Mouse (Mus musculus) CD4-positive, CD25-positive, alpha-beta regulatory T cell, adult 2 months (primary cell): ENCODE data around the gene Car4.
A peak's percentile ranks its signal among the peaks of the same experiment; 100 is the strongest.

ENCODE experiments used
- DNase-seq: peaks from one replicate; pipeline ENCODE4 v3.0.0-alpha.2; 2012; ENCODE audit warnings: low read depth, low spot score

Gene Car4

DNA sequence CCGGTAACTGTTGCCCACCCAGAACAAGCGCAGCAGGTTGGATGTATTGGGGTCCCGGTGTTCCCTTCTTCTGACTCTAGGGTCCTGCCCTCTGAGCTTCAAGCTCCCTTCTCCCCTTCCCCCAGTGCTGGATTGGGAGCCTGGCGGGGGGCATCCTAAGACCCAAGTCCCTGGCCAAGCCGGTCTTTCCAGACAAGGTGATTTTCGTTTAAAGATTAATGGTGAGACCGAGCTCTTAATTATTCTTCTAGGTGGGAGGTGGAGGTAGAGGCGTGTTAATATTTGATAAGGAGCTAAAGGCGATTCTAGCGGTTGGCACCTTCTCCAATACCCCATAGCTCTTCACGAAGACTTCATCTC is 665 bp downstream of the Car4 start:
- no peak for DNase-seq

DNA sequence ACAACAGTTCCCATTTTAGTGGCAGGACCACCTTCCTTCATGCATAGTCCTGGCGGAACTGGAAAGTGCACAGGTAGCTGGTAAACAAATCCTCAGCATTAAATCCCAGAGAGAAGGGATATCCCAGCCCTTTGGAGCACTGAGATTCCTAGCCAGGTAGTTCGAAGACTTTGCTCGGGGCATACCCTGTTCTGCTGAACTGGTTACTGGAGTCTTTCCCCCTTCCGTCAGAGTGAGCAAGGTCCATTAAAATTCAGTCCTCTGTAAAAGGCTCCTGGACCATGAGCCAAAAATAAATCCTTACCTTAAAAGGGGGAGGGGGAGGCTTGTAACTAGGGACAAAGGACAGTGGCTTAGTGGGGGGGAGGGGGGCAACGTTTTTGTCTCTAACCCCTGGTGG is 1.6 kb downstream of the Car4 start:
- no peak for DNase-seq

DNA sequence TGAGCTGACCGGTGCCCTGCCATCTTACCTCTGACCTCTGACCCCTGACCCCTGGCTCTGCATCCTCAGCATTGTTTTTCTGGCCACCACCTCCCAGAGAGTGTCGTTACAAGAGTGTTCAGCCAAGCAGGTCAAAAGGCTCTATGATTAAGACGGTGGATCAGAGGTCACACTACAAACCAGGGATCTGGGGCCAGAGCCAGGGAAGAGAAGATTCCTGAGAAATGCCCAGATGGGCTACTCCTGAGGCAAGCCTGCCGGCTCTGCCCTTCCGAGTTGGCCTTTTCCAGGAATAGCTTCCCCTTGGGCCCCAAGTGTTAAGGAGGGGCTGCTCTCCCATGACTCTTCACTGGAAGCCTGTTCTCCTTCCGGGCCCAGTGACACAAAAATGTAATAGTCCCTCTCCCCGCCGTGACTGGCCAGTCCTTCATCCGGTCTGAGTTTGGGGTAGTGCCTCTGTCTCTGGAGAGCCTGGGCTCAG is 2.2 kb downstream of the Car4 start:
- no peak for DNase-seq

GRCm38 (mm10) chr11:84960291-84960690 is 2.7 kb downstream of the Car4 start:
- DNase-seq = no peak

GRCm38 (mm10) chr11:84960780-84961179 is 3.2 kb downstream of the Car4 start:
- DNase-seq = no peak

GRCm38 (mm10) chr11:84961571-84961970 is 4.0 kb downstream of the Car4 start:
- DNase-seq = no peak

GRCm38 (mm10) chr11:84962536-84962935 is 5.0 kb downstream of the Car4 start:
- no peak for DNase-seq

DNA sequence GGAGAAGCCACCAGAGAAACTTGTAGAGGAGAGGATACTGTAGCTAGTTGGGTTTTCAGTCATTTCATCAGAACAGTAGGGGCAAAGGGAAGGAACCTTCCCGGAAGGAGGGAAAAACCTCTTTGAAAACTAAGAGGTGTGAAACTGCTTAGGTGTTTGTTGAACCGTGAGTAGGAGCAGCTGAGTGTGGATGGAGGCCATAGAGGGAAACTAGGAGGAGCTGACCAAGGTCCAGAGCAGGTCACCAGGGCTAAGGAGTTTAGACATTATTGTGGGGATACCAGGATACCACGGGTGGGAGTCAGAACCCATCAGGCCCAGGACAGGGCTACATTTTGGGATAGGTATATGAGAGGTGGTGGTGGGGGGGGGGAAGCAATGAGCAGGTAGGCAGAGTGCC is 6.0 kb downstream of the Car4 start:
- DNase-seq = no peak

DNA sequence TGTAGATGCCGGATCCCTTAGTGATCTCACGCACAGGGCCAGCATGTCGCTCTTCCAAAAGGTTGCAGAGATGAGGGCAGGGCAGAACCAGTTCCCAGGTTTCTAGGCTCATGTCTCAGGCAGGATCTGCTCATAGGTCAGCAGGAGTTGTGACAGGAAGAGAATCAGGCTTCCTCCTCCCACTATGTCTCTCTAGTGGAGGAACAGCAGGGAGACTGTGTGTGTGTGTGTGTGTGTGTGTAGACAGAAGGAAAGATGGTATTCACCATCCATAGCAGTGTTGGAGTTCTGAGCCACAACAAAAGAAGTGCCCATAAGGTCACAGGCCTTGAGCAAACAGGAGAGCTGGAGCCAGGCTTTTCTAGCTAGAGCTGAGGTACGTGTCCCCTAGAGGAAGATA is 9.1 kb downstream of the Car4 start:
- no peak for DNase-seq

- no peak for DNase-seq
Observed at GRCm38 (mm10) chr11:84967113-84967512, 9.5 kb downstream of the Car4 start.

DNA sequence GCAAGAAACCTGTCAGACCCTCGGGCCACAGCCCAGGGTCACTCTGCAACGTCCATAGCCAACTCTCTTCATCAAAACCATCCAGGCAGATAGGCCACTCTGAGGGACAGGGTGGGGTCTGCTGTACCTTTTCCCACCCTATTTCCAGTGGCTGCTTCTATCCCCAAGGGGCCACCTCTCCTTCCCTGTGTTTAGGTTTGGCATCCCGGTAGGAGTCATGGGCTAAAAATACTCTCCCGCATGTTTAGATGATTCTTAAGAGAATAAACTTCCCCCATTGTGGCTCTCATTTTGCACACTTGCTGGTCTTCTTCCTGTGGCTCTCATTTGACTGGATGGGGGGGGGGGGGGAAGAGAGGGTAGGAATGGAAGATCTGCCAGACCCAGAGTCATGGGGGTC is 10.7 kb downstream of the Car4 start:
- DNase-seq = no peak

- no peak for DNase-seq
Observed at GRCm38 (mm10) chr11:84968775-84969174, 11.2 kb downstream of the Car4 start.

- no peak for DNase-seq
Observed at GRCm38 (mm10) chr11:84972067-84972466, 14.5 kb downstream of the Car4 start.

GRCm38 (mm10) chr11:84973661-84974060 is 16.1 kb downstream of the Car4 start:
- DNase-seq = no peak

DNA sequence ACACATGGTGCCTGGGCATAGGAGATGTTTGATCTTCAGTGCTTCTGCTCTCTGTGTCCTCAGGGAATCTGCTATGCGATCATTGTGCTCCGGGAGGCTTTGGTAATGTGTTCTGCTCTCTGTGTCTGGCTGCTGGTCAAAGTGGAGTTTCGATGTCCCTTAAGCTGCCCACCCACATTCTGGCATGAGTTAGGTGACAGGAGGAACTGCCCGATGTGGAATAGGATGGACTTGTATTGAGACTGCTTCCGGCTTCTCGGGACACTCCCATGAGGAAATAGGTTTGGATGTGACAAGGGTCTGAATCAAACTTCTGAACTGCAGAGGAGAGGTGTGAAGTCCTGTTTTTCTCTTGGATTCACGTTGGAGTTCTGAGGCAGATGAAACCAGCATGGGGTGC is 17.0 kb downstream of the Car4 start:
- no peak for DNase-seq

GRCm38 (mm10) chr11:84976706-84977105 is 19.1 kb downstream of the Car4 start:
- DNase-seq = no peak

GRCm38 (mm10) chr11:84977385-84977952 is 19.9 kb downstream of the Car4 start:
- DNase-seq = no peak

DNA sequence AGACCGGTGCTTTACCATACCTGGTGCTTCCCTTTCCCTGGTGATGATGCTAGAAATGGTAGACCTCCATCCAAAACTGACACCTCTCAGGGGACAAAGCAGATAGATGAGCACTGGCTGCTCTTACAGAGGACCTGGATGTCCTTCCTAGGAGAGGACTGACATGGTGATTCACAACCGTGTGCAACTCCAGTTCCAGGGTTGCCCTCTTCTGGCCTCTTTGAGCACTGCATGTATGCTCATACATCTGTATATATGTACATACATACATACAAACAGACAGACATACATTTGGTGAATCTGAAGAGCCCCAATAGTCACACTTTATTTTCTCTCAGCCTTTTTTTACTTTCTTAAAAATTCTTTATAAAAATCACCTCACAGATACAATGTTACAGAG is 20.5 kb downstream of the Car4 start:
- peak; percentile 13 for DNase-seq

- no peak for DNase-seq
Observed at GRCm38 (mm10) chr11:84979351-84979750, 21.8 kb downstream of the Car4 start.

DNA sequence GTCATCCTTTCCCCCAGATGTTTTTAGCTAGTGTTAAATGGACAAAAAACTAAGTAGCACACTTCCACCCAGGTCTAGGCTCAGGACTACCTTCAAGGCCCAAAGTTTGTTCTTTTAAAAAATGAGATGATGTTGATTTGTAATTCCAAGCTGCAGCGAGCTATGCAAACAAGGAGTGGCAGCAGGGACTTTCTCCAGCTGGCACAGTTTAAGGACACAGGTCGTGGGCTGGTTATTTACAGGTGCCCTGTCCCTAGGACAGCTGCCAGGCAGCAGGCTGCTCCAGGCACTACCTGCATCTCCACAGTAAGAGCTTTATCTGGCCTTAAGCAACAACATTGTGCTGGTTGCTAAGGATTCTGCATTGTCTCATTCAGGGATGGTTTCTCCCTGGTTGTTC is 23.1 kb downstream of the Car4 start:
- no peak for DNase-seq

GRCm38 (mm10) chr11:84985421-84985820 is 27.8 kb downstream of the Car4 start:
- no peak for DNase-seq

DNA sequence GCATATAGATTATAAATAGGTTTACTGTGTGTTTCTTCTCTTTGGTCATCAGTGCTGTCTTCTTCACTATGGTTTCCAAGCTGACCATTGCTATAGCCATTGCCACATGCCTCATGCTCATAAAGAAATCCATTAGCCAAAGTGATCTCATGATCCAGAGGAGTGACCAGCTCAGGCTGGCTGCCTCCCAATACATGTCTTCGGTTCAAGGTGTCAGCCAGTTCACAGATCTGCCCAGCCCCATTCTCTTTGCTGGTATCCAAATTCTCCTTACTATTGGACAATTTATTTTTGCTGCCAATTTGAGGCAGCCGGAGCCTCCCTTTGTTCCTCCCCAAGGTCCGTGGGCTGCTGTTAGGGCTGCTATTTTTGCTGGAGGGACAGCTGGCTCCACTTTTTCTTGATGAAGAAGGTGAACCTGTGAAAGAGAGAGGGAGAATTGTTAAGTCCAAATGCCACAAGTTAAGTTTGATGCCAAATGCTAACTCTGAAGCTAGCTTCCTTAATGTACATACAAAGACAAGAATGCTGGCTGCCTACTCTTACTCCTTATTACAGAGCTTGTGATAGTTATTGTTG is 30.8 kb downstream of the Car4 start:
- no peak for DNase-seq

GRCm38 (mm10) chr11:84992996-84993395 is 35.4 kb downstream of the Car4 start:
- DNase-seq = no peak

DNA sequence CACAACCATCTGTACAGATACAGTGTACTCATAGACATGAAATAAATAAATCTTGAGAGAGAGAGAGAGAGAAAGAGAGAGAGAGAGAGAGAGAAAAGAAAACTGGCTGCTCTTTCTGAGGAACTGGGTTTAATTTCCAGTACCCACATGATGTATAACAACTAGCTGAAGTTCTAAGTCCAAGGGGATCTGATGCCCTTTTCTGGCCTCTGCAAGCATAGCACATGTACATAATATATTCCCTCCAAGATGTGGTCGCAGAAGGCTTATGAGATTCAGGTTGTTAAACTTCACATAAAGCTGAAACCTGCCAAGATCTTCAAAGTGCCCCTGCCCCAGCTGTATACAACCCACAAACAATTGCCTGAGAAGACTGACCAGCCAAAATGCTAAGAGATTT is 37.7 kb downstream of the Car4 start:
- DNase-seq = no peak
